Mouse (Mus musculus): ENCODE results near the gene Amigo2. TPM values are rescaled to one million over a fixed set of nuclear protein-coding genes. Genes with fewer than 3 reads are reported as not detected.

The Amigo2 gene
- polyA plus RNA-seq, 1 experiment = 1.8 TPM

- Histone ChIP-seq H3K27ac (ENCODE audit: control insufficient read depth, insufficient read depth, low read depth, low read length, poor library complexity) (no peak overlapping the region), H3K4me1 (ENCODE audit: control insufficient read depth, insufficient read depth, low read length) (no peaks in the 10 kb centered on the region; the same call in 1 of the 2 replicates), H3K4me3 (replicated peaks; ENCODE audit: control insufficient read depth, low read depth, low read length) (no peak overlapping the region)
- 85% methylated on average over 10 of the region's 10 CpGs for WGBS
- TF ChIP-seq POLR2A (IDR thresholded peaks at IDR 0.05; ENCODE audit: borderline replicate concordance, control insufficient read depth, low read depth, low read length) = no peak
- no peak for TF ChIP-seq CTCF (IDR thresholded peaks at IDR 0.05; ENCODE audit: control insufficient read depth, insufficient read depth, low read length)
These were observed 2.2 kb upstream of the Amigo2 start for GRCm38 (mm10) chr15:97249322-97249721.

GRCm38 (mm10) chr15:97248296-97248695 lies 1.2 kb upstream of the Amigo2 start:
- Histone ChIP-seq H3K4me3 (replicated peaks; ENCODE audit: control insufficient read depth, low read depth, low read length) (peak overlapping the region; percentile 66), H3K4me1 (ENCODE audit: control insufficient read depth, insufficient read depth, low read length) (no peaks in the 10 kb centered on the region; the same call in 1 of the 2 replicates), H3K27ac (ENCODE audit: control insufficient read depth, insufficient read depth, low read depth, low read length, poor library complexity) (no peak overlapping the region)
- WGBS = under 1% methylated on average over 8 of the region's 8 CpGs
- no peak for TF ChIP-seq CTCF (IDR thresholded peaks at IDR 0.05; ENCODE audit: control insufficient read depth, insufficient read depth, low read length)
- no peak for TF ChIP-seq POLR2A (IDR thresholded peaks at IDR 0.05; ENCODE audit: borderline replicate concordance, control insufficient read depth, low read depth, low read length)

- Histone ChIP-seq H3K27ac (ENCODE audit: control insufficient read depth, insufficient read depth, low read depth, low read length, poor library complexity) (no peak overlapping the region; the same call in 1 of the 2 replicates), H3K4me1 (ENCODE audit: control insufficient read depth, insufficient read depth, low read length) (no peaks in the 10 kb centered on the region; the same call in 1 of the 2 replicates), H3K4me3 (replicated peaks; ENCODE audit: control insufficient read depth, low read depth, low read length) (peak overlapping the region; percentile 66)
- 0% methylated on average over 14 of the region's 14 CpGs for WGBS
- no peak for TF ChIP-seq POLR2A (IDR thresholded peaks at IDR 0.05; ENCODE audit: borderline replicate concordance, control insufficient read depth, low read depth, low read length)
- no peak for TF ChIP-seq CTCF (IDR thresholded peaks at IDR 0.05; ENCODE audit: control insufficient read depth, insufficient read depth, low read length)
These were observed 689 bp upstream of the Amigo2 start for GRCm38 (mm10) chr15:97247791-97248161.

- no peak overlapping the region for H3K4me3 ChIP-seq (replicated peaks; ENCODE audit: control insufficient read depth, low read depth, low read length)
- WGBS = 20% methylated on average over 14 of the region's 14 CpGs
These were observed 831 bp downstream of the Amigo2 start for GRCm38 (mm10) chr15:97246256-97246655.

GRCm38 (mm10) chr15:97245392-97245791 lies 1.7 kb downstream of the Amigo2 start:
- whole genome bisulfite sequencing = 22% methylated on average over 18 of the region's 18 CpGs
- no peak overlapping the region for H3K4me3 ChIP-seq (replicated peaks; ENCODE audit: control insufficient read depth, low read depth, low read length)
- H3K4me1 ChIP-seq (ENCODE audit: control insufficient read depth, insufficient read depth, low read length) = no peaks in the 10 kb centered on the region; the same call in 1 of the 2 replicates
- H3K27ac ChIP-seq (ENCODE audit: control insufficient read depth, insufficient read depth, low read depth, low read length, poor library complexity) = no peak overlapping the region
- no peak for TF ChIP-seq POLR2A (IDR thresholded peaks at IDR 0.05; ENCODE audit: borderline replicate concordance, control insufficient read depth, low read depth, low read length)
- no peak for TF ChIP-seq CTCF (IDR thresholded peaks at IDR 0.05; ENCODE audit: control insufficient read depth, insufficient read depth, low read length)

More at GRCm38 (mm10) chr15:97246256-97246655, 831 bp downstream of the Amigo2 start:
- no peak overlapping the region for H3K27ac ChIP-seq (ENCODE audit: control insufficient read depth, insufficient read depth, low read depth, low read length, poor library complexity)
- H3K4me1 ChIP-seq (ENCODE audit: control insufficient read depth, insufficient read depth, low read length) = no peaks in the 10 kb centered on the region; the same call in 1 of the 2 replicates
- no peak for TF ChIP-seq POLR2A (IDR thresholded peaks at IDR 0.05; ENCODE audit: borderline replicate concordance, control insufficient read depth, low read depth, low read length)
- TF ChIP-seq CTCF (IDR thresholded peaks at IDR 0.05; ENCODE audit: control insufficient read depth, insufficient read depth, low read length) = no peak

GRCm38 (mm10) chr15:97236943-97237342 lies 10.1 kb downstream of the Amigo2 start:
- TF ChIP-seq CTCF (IDR thresholded peaks at IDR 0.05; ENCODE audit: control insufficient read depth, insufficient read depth, low read length) (peak; percentile 80), POLR2A (IDR thresholded peaks at IDR 0.05; ENCODE audit: borderline replicate concordance, control insufficient read depth, low read depth, low read length) (no peak)
- 43% methylated on average over 9 of the region's 9 CpGs for WGBS

GRCm38 (mm10) chr15:97235183-97235582 lies 11.9 kb downstream of the Amigo2 start:
- WGBS = 19% methylated on average over 7 of the region's 7 CpGs
- Histone ChIP-seq H3K4me1 (ENCODE audit: control insufficient read depth, insufficient read depth, low read length) (no peaks in the 10 kb centered on the region), H3K4me3 (replicated peaks; ENCODE audit: control insufficient read depth, low read depth, low read length) (no peak overlapping the region), H3K27ac (ENCODE audit: control insufficient read depth, insufficient read depth, low read depth, low read length, poor library complexity) (no peak overlapping the region)
- TF ChIP-seq POLR2A (IDR thresholded peaks at IDR 0.05; ENCODE audit: borderline replicate concordance, control insufficient read depth, low read depth, low read length) = no peak
- peak; percentile 73 for TF ChIP-seq CTCF (IDR thresholded peaks at IDR 0.05; ENCODE audit: control insufficient read depth, insufficient read depth, low read length)

More at GRCm38 (mm10) chr15:97236943-97237342, 10.1 kb downstream of the Amigo2 start:
- Histone ChIP-seq H3K4me3 (replicated peaks; ENCODE audit: control insufficient read depth, low read depth, low read length) (no peak overlapping the region), H3K4me1 (ENCODE audit: control insufficient read depth, insufficient read depth, low read length) (no peaks in the 10 kb centered on the region), H3K27ac (ENCODE audit: control insufficient read depth, insufficient read depth, low read depth, low read length, poor library complexity) (no peak overlapping the region)

- TF ChIP-seq CTCF (IDR thresholded peaks at IDR 0.05; ENCODE audit: control insufficient read depth, insufficient read depth, low read length) = no peak
- no peak for TF ChIP-seq POLR2A (IDR thresholded peaks at IDR 0.05; ENCODE audit: borderline replicate concordance, control insufficient read depth, low read depth, low read length)
- WGBS = 84% methylated on average over 6 of the region's 6 CpGs
- no peaks in the 10 kb centered on the region for H3K4me1 ChIP-seq (ENCODE audit: control insufficient read depth, insufficient read depth, low read length)
- no peak overlapping the region for H3K27ac ChIP-seq (ENCODE audit: control insufficient read depth, insufficient read depth, low read depth, low read length, poor library complexity)
- H3K4me3 ChIP-seq (replicated peaks; ENCODE audit: control insufficient read depth, low read depth, low read length) = no peak overlapping the region
These were observed 13.0 kb downstream of the Amigo2 start for GRCm38 (mm10) chr15:97234076-97234475.
